Mouse (Mus musculus): ENCODE data around the gene Dnajc2. TPM values are rescaled to one million over a fixed set of nuclear protein-coding genes. Genes with fewer than 3 reads are reported as not detected.

The Dnajc2 gene
- total RNA-seq (2021): 10 to 100 TPM; 35.0 to 35.5 TPM
- long read RNA-seq, experiment 1, transcript Dnajc2-201 (17 exons, 2,133 nt): major isoform, 38 of 45 reads
- long read RNA-seq, experiment 1, partial matches to known transcripts: 4 of 45 reads
- long read RNA-seq, experiment 1, other reads (novel, unspliced or antisense): 1 of 45 reads
- long read RNA-seq, experiment 2, transcript Dnajc2-201 (17 exons, 2,133 nt): major isoform, 24 of 34 reads
- long read RNA-seq, experiment 2, partial matches to known transcripts: 4 of 34 reads
- long read RNA-seq, experiment 2, other reads (novel, unspliced or antisense): 1 of 34 reads

- DNase-seq (ENCODE audit: low spot score in 2 of 2): peak; percentile 83 to 92
These were observed at the start of gene Dnajc2, which contains the start of gene Psmc2 for GRCm38 (mm10) chr5:21785053-21785452. Gene Dnajc2, minus strand, starts transcription at chr5:21785251. Gene Psmc2, plus strand, starts transcription at chr5:21785283.

- DNase-seq (ENCODE audit: low spot score in 2 of 2): no peak
These were observed 46.7 kb upstream of the Dnajc2 start for GRCm38 (mm10) chr5:21831761-21832160.

DNA sequence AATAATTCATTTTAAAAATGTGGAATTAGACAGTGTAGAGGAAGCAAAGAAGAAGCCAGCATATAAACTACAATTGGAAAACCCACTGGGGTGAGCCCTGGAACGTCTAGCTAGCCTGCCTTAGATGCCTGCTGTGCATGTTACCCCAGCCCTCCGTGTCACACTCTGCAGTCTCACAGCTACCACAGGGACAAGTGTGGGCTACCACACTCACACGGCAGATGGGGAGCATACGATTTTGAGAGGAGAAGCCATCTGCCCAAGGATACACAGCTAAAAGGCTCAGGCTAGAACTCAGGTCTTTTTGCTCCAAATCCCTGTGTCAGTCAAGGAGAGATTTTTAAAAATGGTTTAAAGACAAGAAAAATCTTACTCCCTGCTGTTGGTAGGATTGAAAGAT is 43.8 kb upstream of the Dnajc2 start:
- DNase-seq (ENCODE audit: low spot score in 2 of 2): peak; percentile 5 to 34

DNA sequence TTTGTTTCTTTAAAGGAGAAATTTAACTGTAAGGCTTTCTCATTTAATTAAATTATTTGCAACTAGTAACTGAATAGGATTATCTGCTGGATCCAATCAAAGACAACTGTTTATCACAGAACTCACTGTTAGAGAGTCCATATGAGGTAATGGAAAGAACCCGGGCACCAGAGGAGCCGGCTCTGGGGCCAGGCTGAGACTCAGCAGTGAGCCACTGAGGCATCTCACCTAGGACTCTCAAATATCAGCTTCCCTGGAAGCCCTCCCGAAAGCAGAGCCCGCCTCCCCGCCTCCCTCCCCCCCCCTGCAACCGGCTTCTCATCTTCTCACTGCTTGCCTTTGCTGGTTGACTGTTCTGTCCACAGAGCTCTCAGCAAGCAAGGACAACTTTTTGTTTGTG is 42.6 kb upstream of the Dnajc2 start:
- no peak for DNase-seq (ENCODE audit: low spot score in 2 of 2)

DNA sequence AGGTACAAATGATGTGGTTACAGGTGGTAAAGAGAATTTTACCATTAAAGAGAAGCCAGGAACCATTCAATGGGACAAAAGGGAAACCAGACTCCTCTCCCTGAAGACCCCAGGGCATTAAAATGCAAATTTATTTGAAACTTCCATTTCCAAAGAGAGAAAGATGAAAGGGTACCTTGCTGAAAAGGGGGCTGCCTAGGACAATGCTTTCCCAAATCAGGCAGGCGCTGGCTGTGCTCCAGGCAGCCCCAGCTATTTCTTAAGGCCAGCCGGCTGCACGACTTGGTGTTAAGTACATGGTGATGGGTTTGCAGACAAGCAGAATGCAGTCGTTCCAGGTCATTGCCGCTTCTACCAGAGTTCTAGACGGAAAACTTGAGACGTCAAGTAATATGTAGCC is 41.3 kb upstream of the Dnajc2 start:
- no peak for DNase-seq (ENCODE audit: low spot score in 2 of 2)

DNA sequence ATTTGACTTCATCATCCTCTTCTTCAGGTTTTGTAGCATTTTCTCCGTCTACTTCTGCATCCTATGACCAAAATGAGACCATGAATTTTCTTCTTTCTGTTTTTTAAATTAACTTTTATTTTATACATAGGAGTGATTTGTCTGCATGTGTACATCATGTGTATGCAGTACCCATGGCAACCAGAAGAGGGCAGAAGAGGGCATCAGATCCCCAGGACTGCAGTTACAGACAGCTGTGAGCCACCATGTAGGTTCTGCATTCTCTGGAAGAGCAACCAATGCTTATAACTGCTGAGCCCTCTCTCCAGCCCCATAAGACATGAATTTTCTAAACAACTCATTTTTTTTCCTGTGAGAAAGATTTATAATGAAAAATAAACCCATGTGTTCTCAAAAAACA is 28.9 kb upstream of the Dnajc2 start:
- peak; percentile 13 to 32 for DNase-seq (ENCODE audit: low spot score in 2 of 2)

GRCm38 (mm10) chr5:21810924-21811323 is 25.9 kb upstream of the Dnajc2 start:
- DNase-seq (ENCODE audit: low spot score in 2 of 2): no peak

- peak in 1 of 2 experiments; percentile 9 for DNase-seq (ENCODE audit: low spot score in 2 of 2)
These were observed 19.8 kb upstream of the Dnajc2 start for GRCm38 (mm10) chr5:21804837-21805236.

DNA sequence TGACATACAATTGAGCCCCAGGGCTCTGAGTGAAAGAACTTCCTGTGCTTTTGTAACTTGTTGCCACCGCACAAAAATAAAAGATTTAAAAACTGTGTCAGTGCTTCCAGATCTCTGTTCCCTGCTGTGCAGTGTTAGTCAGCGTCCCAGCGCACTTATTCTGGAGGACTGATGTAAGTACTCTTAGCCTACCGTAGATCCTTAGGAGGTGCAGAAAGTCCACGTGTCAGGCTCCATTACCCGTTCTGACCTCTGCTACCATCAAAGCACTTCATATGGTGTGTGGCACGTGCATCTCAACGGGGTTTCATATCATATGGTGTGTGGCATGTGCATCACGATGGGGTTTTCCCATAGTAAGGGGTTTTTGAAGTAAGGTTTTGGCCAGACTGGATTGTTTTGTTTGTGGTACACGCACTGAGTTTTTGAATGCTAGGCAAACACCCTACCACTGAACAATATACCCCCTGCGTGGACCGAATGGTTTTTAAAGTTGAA is 18.7 kb upstream of the Dnajc2 start:
- no peak for DNase-seq (ENCODE audit: low spot score in 2 of 2)

DNA sequence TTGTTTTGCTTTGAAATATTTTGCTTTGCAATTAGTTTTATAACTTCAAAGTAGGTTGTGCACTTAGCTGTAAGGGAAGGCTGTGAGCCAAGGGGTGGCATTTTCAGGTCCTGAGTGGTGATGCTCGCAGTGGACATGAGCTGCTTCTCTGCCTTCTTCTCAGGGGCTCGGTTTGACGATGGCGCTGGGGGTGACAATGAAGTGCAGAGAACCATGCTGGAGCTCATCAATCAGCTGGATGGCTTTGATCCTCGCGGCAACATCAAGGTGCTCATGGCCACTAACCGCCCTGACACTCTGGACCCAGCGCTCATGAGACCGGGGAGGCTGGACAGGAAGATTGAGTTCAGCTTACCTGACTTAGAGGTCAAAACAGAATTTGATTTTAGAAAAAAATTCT is 17.9 kb upstream of the Dnajc2 start:
- no peak for DNase-seq (ENCODE audit: low spot score in 2 of 2)

DNA sequence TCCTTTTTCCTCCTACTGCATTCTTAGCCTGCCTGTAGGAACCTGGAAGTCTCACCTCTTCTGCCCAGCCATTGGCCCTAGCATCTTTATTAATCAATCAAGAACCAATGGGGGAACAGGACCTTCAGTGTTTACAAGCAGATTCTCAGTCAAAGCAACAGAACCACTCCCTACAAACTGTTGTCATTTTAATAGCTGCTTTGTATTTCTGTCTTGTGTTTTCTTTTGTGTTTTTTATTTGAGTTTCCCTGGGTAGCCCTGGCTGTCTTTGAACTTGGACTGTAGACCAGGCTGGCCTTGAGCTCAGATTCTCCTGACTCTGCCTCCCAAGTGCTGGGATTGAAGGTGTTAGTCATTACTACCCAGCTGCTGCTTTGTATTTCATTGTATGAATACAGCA is 7.1 kb upstream of the Dnajc2 start:
- DNase-seq (ENCODE audit: low spot score in 2 of 2): no peak

GRCm38 (mm10) chr5:21789061-21789460 is 4.0 kb upstream of the Dnajc2 start:
- DNase-seq (ENCODE audit: low spot score in 2 of 2): no peak

DNA sequence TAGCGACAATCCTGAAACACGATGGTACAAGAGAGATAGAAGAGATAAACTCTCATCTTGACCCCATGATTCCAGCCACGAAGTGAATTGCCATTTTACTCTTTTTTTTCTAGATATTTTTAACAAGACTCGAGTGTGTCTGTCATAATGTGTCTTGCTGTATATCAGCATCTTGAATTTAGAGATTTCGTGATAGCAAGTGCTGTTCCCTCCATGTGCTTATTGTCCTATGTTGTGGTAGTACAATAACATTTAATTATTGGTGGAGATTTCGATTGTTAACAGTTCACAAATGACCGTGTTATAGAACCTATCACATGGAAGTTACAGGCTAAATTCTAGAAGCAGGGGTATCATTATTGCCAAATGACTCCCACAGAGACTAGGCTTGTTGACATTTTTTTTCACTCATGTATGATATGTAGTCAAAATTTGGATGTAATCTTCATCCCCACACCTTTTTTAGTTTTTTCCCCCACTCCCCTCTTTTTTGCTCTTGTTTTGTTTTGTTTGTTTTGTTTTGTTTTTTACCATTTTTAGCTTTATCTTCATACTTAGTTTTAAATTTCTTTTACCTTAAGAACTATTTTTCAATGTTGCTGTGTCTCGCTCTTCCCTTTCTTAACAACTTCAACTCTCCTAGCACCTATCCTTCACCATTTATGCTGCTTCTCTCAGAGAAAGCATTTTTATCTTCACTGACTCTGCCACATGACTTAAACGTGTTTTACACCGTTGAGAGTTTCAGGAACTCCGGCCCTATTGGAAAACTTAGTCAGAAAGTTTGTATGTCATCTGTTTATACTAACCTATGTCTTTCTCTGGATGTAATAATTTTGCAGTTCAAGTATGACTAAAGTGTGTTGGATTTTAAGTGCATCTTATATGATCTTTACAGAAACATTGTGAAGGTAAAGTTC is 2.4 kb upstream of the Dnajc2 start:
- DNase-seq (ENCODE audit: low spot score in 2 of 2): no peak

- DNase-seq (ENCODE audit: low spot score in 2 of 2): peak; percentile 94 to 95
These were observed 1.5 kb upstream of the Dnajc2 start for GRCm38 (mm10) chr5:21786258-21787185.

- no peak for DNase-seq (ENCODE audit: low spot score in 2 of 2)
These were observed 725 bp upstream of the Dnajc2 start for GRCm38 (mm10) chr5:21785776-21786175.

DNA sequence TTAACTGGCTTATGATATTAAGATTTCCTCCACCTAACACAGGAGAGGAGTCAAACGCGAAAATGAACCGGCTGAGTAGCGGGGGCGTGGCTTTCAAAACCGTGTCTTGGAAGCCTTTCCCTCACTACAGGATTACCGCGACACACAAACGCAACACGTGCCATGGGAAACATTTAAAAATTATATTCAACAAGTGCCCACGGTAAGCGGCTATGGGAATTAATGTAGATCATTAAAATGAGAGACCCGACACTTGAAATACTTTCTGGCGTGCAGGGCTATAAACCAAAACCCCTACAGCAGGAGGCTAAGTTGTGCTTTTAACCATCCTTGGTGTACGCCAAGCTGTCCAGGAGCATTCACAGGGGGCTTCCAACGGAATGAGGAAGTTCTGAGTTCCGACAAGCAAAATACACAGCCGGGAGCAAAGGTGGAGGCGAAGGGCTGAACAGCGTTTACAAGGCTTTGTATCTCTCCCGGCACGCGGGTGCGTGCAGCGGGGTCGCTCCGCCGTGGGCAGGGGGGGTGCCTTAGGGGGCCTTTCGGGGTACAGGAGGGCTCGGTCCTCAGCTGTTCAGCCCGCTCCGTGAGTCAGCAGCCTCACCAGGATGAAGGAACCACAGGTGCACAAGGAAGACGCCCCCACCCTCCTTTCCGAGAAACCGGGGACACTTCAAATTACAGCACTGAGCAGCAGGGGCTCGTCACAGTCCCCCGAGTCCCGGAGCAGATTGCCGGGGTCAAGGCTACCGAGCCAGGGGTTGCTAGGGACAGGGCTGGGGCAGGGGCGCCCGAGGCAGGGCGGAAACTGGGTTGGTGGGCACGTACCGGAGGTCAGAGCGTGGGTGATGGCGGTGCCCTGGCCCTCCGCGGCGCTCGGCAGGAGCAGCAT is 644 bp downstream of the Dnajc2 start:
- peak in 1 of 2 experiments; percentile 9 for DNase-seq (ENCODE audit: low spot score in 2 of 2)

- no peak for DNase-seq (ENCODE audit: low spot score in 2 of 2)
These were observed 8.6 kb downstream of the Dnajc2 start for GRCm38 (mm10) chr5:21776491-21776890.

DNA sequence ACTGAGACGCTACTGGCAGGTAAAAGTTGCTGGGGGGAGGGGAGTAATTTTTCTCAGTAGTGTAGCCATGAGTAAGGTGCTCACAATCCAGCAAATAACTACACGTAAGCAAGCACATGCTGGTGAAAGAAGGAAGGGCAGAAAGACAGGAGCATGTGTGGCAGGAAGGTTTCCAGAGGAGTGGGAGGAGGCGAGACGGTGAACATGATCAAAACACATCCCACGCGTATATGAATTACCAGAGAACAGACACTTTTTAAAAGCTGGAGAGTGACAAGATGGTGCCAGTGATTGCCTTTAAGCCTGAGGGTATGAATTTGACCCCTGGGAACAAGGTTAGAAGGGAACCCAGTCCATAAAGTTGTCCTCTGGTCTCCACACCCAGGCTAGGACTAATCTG is 15.2 kb downstream of the Dnajc2 start:
- no peak for DNase-seq (ENCODE audit: low spot score in 2 of 2)

DNA sequence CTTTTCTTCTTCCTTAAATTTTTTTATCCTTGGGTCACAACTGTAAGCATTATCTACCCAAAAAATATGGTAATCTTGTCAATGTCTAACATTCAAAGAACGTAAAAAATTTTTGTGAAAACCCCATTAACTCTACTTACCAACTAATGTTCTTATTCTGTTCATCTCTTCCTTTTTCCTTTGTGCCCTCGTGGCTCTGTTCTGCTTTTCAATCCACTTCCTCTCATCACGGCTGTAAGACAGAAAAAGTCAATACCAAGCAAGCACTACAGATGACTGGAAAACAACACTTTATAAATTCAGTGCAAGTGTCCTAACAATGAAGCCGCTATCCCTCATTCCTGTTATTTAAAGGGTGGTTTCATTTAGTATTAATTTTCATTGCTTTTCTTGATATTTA is 16.5 kb downstream of the Dnajc2 start:
- no peak for DNase-seq (ENCODE audit: low spot score in 2 of 2)

- no peak for DNase-seq (ENCODE audit: low spot score in 2 of 2)
These were observed 39.1 kb downstream of the Dnajc2 start for GRCm38 (mm10) chr5:21745966-21746365.
